Mouse (Mus musculus) liver, postnatal 0 days (tissue): ENCODE results near the gene Cdc6.

ENCODE experiments used
- CTCF ChIP-seq: sonication (generic); IDR thresholded peaks from 2 replicates; pipeline ENCODE4 v1.5.1; 2016; ENCODE audit warnings: antibody characterized with exemption, low read depth
- EP300 ChIP-seq: IDR thresholded peaks from 2 replicates; pipeline ENCODE4 v1.6.1; 2016; ENCODE audit warnings: antibody characterized with exemption, low read depth, mild to moderate bottlenecking

DNA sequence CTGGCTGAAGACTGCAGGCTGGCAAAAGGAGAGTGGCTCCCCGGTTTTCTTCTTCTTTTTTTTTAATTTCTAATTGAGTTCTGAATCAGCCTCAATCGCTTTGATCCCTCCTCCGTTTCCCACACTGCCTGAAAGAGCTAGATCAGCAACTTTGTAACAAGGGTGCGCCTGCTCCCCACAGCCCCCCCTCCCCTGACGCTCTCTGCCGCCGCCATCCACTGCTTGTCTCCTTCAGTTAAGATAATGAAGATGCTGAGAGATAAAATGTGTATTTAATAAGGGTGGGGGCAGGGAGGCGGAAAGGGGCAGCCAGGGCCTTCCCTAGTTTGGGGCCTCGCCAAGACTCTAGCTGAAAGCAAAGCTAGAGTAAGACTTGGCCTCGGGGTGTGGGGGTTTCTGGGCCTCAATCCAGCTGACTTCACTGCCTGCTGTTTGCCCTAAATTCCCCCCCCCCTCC, 17.7 kb downstream of the Cdc6 start:
- TF ChIP-seq CTCF (no peak), EP300 (no peak)
